Mouse (Mus musculus) G1E-ER4 (cell line): Measurements from ENCODE around the gene Kdm4b. TPM values are rescaled to one million over a fixed set of nuclear protein-coding genes. Genes with fewer than 3 reads are reported as not detected.
A peak's percentile ranks its signal among the peaks of the same experiment; 100 is the strongest.

Experiments
- GATA1 ChIP-seq: IDR thresholded peaks from one replicate; pipeline ENCODE4 v1.8.0; 2012; ENCODE audit warnings: low read length, inconsistent platforms
- polyA plus RNA-seq: library from polyadenylated mRNA; stranded (reverse); fragments of >175 nt; gene quantifications from 2 replicates; pipeline ENCODE4 v1.2.3, GENCODE M21; 2012

Kdm4b gene
- 33.0 and 37.9 TPM in 2 replicates for polyA plus RNA-seq

GRCm38 (mm10) chr17:56325450-56326152 is at the start of gene Kdm4b:
TSS of gene Kdm4b (plus strand) at chr17:56326062.
- TF ChIP-seq GATA1 = no peak

- TF ChIP-seq GATA1 = no peak
These were observed 49.0 kb upstream of the Kdm4b start, which contains the start of gene Ticam1 for GRCm38 (mm10) chr17:56276643-56277566. TSS of gene Ticam1 (minus strand) at chr17:56276786.

GRCm38 (mm10) chr17:56277567-56277893 is 48.3 kb upstream of the Kdm4b start:
- no peak for TF ChIP-seq GATA1

- no peak for TF ChIP-seq GATA1
These were observed 47.5 kb upstream of the Kdm4b start for GRCm38 (mm10) chr17:56278340-56278739.

GRCm38 (mm10) chr17:56279481-56280155 is 46.2 kb upstream of the Kdm4b start:
- TF ChIP-seq GATA1 = no peak

GRCm38 (mm10) chr17:56281193-56281592 is 44.7 kb upstream of the Kdm4b start:
- TF ChIP-seq GATA1 = no peak

- no peak for TF ChIP-seq GATA1
These were observed 43.1 kb upstream of the Kdm4b start for GRCm38 (mm10) chr17:56282802-56283201.

- TF ChIP-seq GATA1 = no peak
These were observed 42.5 kb upstream of the Kdm4b start for GRCm38 (mm10) chr17:56283316-56283715.

GRCm38 (mm10) chr17:56285995-56286394 is 39.9 kb upstream of the Kdm4b start:
- no peak for TF ChIP-seq GATA1

- no peak for TF ChIP-seq GATA1
These were observed 38.0 kb upstream of the Kdm4b start for GRCm38 (mm10) chr17:56287830-56288229.

GRCm38 (mm10) chr17:56288866-56289265 is 37.0 kb upstream of the Kdm4b start:
- TF ChIP-seq GATA1 = no peak

GRCm38 (mm10) chr17:56289371-56290331 is 36.2 kb upstream of the Kdm4b start:
- TF ChIP-seq GATA1 = peak; percentile 63

GRCm38 (mm10) chr17:56290388-56291170 is 35.3 kb upstream of the Kdm4b start:
- TF ChIP-seq GATA1 = no peak

- no peak for TF ChIP-seq GATA1
These were observed 34.7 kb upstream of the Kdm4b start for GRCm38 (mm10) chr17:56291171-56291511.
